Mouse (Mus musculus): ENCODE data around the gene Wdr61.
A peak's percentile ranks its signal among the peaks of the same experiment; 100 is the strongest.

Wdr61 gene

DNA sequence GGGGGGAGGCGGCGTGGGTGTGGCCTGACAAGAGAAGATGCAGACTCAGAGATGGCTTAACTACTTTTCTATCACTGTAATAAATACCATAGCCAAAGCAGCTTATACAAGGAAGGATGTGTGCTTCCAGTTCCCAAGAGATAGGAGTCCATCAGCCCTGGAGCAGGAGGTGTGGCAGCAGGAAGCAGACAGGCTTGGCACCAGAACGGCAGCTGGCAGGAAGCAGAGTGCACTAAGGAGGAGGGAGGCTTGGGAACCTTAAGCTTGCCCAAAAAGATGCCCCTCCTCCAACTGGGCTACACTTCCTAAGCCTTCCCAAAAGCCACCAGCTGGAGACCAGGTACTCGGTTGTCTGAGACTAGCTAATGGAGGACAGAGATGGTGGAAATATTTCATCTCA is 51.5 kb downstream of the Wdr61 start:
- DNase-seq (ENCODE audit: low spot score in 2 of 2): no peak

DNA sequence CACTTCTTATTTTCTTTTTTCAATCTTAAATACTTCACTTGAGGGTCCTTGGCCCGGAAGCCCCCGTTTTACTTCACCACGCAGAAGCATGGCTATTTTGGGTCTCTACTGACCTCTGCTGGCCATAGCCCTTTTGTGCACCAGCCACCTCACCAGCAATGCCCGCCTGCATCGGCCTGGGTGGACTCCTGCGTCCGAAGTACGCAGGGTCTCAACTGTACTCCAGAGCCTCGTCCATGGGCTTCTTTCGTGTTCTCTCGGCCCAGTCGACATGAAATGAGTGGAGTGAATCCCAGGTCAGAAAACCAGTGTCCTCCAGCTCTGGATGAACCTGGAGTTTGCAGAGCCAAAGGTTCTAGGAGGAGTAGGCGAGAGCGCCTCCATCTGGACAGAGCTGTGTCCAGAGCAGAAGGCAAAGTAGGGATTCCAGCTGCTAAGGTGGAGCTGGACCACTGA is 57.8 kb downstream of the Wdr61 start:
- DNase-seq (ENCODE audit: low spot score in 2 of 2): peak in 1 of 2 experiments; percentile 56

DNA sequence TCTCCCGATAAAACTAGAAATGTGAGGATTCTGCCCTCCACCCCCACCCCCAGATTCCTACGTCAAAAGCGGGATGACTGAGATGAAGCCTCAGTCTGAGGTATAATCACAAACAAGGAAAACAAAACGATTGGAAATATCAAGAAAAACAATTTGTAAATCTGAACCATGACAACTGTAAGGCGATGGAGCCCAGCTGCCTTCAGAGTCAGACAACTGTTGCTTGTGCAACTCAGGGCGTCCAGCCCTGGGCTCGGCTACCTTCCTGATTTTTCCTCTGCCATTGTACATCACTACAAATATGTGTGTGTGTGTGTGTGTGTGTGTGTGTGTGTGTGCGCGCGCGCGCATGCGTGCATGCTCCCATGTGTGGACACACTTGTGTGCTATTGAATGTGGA is 60.4 kb downstream of the Wdr61 start:
- DNase-seq (ENCODE audit: low spot score in 2 of 2): no peak

DNA sequence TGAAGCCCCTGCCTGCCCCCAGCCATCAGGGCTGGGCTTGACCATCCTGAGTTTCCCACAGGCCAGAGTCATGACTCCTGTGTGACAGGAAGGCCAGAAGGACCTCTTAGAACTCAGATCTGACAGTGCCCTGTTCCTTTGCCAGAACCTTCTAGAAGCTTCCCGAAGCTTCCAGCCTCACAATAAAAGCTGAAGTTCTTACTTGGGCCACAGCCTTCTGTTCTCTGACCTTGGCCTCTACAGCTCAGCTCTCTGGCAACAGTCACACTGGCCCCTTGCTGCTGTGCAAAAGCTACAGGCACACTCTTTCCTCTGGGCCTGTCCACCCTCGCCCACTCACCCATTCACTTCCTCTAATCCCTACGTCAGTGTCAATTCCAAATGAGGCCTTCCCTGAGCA is 62.4 kb downstream of the Wdr61 start:
- DNase-seq (ENCODE audit: low spot score in 2 of 2): no peak

DNA sequence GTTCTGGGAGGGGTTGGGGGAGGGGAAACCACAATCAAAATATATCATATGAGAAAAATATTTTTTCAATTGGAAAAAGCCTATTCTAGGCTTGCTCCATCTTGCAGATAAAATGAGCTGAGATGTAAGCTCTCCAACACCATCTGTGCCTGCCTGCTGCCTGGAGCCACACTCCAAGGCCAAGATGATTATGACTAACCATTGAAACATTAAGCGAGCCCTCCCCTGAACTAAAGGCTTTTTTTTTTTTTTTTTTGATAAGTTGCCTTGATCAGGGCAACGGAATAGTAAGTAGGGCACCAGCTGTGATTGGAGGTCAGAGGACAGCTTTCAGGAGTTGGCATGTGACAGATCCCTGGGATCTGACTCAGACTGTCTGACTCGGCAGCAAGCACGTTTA is 65.9 kb downstream of the Wdr61 start:
- no peak for DNase-seq (ENCODE audit: low spot score in 2 of 2)

DNA sequence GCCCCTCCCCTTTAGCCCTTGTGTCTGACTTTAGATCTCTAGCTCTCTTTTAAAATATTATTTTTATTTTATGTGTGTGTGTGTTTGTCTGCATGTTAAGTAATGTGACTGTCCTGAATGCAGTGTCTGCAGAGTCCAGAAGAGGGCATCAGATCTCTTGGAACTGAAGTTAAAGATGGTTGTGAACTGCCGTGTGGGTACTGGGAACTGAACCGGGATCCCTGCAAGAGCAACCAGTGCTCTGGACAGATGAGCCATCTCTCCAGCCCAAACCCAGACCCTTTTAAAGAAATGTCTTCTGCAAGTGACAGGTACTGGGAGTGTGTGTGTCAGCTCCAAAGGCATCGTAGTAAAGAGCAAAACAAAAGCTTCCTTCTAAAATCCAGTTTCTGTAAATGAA is 68.2 kb downstream of the Wdr61 start:
- DNase-seq (ENCODE audit: low spot score in 2 of 2): no peak
